In genomic region chr17:29882885-29883284, GRCm38 (mm10) we compare ENCODE assay signal across 9 mouse cellular contexts.
DNase-seq lines count a peak whose midpoint lies in the region; TF ChIP-seq lines count a peak whose summit lies in the region.
"Had no signal": no experiment of that assay in that cellular context is flagged by ENCODE, and none has a peak within 500 bp of the region (broad histone marks: within the 10 kb centered on the region; RNA-seq: fewer than 3 reads in every experiment).

No protein-coding gene starts in this region.

- no peak for TF ChIP-seq POLR2A in embryonic fibroblast, embryonic 13.5 days (IDR thresholded peaks at IDR 0.05; ENCODE audit: low read depth, low read length)

- peak; percentile 94 for TF ChIP-seq CTCF in embryonic fibroblast, embryonic 13.5 days (IDR thresholded peaks at IDR 0.05; ENCODE audit: borderline replicate concordance, insufficient read depth, low read length)

- H3K27ac ChIP-seq in embryonic fibroblast, embryonic 13.5 days (ENCODE audit: insufficient read depth, low read length), result no peak overlapping the region

- H3K4me3 ChIP-seq in embryonic fibroblast, embryonic 13.5 days (ENCODE audit: insufficient read depth, low read length), result no peak overlapping the region
- H3K4me3 ChIP-seq: erythroblast, embryonic 14.5 days had no signal

- DNase-seq in layer of hippocampus, adult 11-12 months (ENCODE audit: low spot score), result peak; percentile 56
- DNase-seq in layer of hippocampus, adult 9-10 months (ENCODE audit: low spot score), result no peak
- DNase-seq in adrenal gland, postnatal 14 days, result peak; percentile 78
- peak; percentile 74 for DNase-seq in induced T-regulatory cell, adult 2 months (ENCODE audit: low read depth)
- peak; percentile 43 for DNase-seq in lung, postnatal 25 days (ENCODE audit: low spot score)
- DNase-seq in retina, postnatal 1 day, result peak; percentile 77
- peak; percentile 29 to 64 for DNase-seq in urinary bladder, postnatal 36 days (ENCODE audit: low spot score in 2 of 2)

- H3K4me1 ChIP-seq in embryonic fibroblast, embryonic 13.5 days (ENCODE audit: control insufficient read depth, insufficient read depth, low read length), result no peaks in the 10 kb centered on the region
